Mouse (Mus musculus) embryonic fibroblast, embryonic 13.5 days (primary cell): ENCODE measurements around the gene St3gal4.

Source experiments
- CTCF ChIP-seq: IDR thresholded peaks from 2 replicates; pipeline ENCODE4 v1.5.1; 2011; ENCODE audit warnings: mild to moderate bottlenecking, control low read depth, low read length, moderate library complexity, borderline replicate concordance; ENCODE audit not compliant: insufficient read depth
- POLR2A ChIP-seq: IDR thresholded peaks from 2 replicates; pipeline ENCODE4 v1.6.1; 2011; ENCODE audit warnings: low read depth, mild to moderate bottlenecking, control low read depth, low read length, moderate library complexity

DNA sequence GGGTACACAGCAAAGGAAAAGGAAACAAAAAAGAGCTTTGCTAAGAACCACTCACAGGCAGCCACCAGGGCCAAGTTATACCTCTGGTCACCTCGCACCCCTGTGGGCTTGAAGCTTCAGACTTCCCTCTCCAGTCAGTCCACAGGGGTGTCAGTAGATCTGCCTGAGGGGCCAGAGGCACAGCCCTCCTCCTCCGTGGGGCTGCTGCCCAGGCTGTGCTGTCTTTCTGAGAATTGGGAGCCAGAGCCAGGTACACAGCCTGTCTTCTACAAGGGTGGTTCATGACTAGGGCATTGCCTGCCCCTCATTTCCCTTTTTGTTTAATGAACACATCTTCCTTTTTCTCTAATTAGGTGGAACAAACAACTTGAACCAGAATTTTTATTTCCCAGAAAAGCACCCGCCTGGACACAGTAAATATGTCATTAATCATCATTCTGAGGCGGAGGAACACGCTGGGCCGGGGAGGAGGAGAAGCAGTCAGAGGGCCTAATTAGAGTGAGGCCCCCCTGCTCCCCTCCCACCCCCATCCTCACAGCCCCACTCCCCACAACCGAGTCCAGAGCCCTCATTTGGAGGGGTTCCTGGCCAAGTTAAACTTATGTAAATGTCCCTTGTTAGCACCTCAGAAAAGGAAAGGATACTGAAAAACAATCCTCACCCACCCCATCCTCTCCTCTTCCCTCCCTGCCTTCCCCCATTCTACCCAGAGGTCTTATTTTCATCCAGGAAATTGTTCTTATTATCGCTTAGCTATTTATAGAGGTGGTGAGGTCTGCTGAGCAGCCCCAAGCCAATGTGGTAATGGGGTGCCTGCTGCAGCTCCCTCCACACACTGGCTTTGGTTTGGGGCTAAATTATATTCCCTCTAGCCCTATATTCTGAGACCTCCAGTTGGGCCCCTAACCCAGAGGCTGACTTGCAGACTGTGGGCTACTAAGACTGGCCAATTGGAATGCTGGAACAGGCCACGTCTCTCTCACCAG, 120.9 kb downstream of the St3gal4 start:
- TF ChIP-seq CTCF = no peak
- TF ChIP-seq POLR2A = no peak
